Mouse (Mus musculus) thymus, adult 18-20 months (tissue): Measurements from ENCODE around the gene Ccnt1.
A peak's percentile ranks its signal among the peaks of the same experiment; 100 is the strongest.
"Not testable (repeated sequence)": the region's sequence is repeated elsewhere in the genome, so short reads cannot be mapped to it uniquely, and the experiment has no call there.

Experiments used
- DNase-seq, 2 experiments: peaks; one replicate each; pipeline ENCODE4 v3.0.0; 2022; ENCODE audit warnings: mixed read lengths in 2 of 2

Gene Ccnt1

GRCm38 (mm10) chr15:98595049-98595448 is 24.3 kb upstream of the Ccnt1 start:
- no peak for DNase-seq

- DNase-seq, result no peak
Measured at GRCm38 (mm10) chr15:98594193-98594592, 23.5 kb upstream of the Ccnt1 start.

GRCm38 (mm10) chr15:98591396-98591795 is 20.7 kb upstream of the Ccnt1 start:
- DNase-seq, result no peak

GRCm38 (mm10) chr15:98589640-98590336 is 19.1 kb upstream of the Ccnt1 start:
- peak; percentile 42 to 72 for DNase-seq

- no peak for DNase-seq
Measured at GRCm38 (mm10) chr15:98587751-98588150, 17.0 kb upstream of the Ccnt1 start.

GRCm38 (mm10) chr15:98586141-98586540 is 15.4 kb upstream of the Ccnt1 start:
- DNase-seq, result not testable (repeated sequence)

GRCm38 (mm10) chr15:98585421-98585820 is 14.7 kb upstream of the Ccnt1 start:
- no peak for DNase-seq

DNA sequence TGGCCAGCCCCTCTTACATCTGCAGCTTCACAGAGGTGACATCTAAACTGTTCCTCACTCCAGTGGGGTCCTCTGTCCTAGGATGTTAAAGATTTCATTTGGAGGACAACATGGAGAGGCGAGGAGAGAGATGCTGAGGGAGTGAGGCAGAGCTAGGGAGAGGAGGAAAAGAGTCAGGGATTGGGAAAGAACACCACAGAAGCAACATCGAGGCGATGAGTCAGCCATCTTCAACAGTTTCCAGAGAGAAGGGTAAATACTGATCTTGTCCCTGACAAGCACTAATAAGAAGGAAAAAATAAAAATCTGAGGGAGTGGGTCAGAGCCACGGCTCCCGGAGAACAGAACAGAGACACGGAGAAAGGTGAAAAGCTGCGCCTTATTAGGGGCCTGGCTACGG is 12.3 kb upstream of the Ccnt1 start:
- DNase-seq, result no peak

DNA sequence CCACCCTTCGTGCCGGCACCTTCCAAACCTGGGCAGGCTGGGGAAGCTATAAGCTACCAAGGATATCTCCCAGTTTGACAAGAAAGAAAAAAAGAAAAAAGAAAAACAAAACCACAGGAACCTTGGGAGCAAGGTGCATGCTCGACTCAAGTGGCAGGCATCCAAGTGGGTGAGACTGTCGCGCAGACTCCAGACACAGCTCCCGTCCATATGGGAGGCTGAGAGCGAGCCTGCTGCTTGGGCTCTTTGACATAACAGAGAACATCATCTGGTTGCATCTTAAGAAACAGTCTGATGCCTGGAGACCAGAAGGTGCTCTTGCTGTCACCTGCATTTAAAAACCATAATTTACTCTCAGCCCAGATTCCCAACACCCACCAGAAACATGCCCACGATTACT is 11.7 kb upstream of the Ccnt1 start:
- no peak for DNase-seq

DNA sequence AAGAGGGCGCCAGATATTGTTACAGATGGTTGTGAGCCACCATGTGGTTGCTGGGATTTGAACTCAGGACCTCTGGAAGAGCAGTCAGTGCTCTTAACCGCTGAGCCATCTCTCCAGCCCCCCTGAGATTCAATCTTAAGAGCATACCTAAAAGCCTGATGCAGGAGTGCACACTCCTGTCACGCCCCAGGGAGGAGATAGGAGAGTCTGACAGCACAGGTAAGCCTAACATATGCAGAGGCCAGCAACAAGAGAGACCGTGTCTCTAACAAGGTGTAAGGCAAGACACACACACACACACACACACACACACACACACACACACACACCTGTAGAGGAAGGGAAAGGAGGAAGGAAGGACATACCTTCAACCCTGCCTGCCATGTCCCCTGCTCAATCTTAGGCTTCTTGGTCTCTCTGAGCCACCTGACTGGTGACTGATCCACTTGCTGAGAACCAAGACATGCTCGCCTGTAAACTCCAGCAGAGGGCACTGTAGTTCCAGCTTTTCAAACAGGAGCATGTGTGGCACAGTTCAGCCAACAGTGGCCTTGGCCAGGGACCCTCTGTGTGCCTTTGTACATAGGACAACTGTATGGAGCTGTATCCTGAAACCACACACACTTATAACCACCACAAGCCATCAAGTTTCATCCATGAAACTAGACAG is 9.2 kb upstream of the Ccnt1 start:
- DNase-seq, result peak; percentile 51 to 70

DNA sequence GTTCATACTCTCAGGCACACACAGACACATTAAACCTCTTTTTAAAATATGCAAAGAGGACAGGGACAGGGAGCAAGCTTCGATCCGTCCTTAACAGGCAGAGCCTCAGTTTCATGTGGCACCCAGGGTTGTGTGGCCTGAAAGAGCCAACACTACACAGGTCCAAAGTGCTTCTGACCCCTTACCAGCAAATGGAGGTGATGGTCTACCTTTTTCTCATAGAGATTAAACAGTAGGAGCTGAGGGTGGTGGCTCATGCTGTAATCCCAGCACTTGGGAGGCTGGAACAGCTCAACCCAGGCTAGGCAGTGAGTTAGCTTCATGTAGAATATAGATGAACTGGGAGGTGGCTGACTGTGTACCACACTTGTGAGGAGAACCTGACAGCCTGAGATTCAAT is 8.6 kb upstream of the Ccnt1 start:
- no peak for DNase-seq

- no peak for DNase-seq
Measured at GRCm38 (mm10) chr15:98573293-98573692, 2.6 kb upstream of the Ccnt1 start.

- DNase-seq, result no peak
Measured at GRCm38 (mm10) chr15:98569795-98570365, 843 bp downstream of the Ccnt1 start.

DNA sequence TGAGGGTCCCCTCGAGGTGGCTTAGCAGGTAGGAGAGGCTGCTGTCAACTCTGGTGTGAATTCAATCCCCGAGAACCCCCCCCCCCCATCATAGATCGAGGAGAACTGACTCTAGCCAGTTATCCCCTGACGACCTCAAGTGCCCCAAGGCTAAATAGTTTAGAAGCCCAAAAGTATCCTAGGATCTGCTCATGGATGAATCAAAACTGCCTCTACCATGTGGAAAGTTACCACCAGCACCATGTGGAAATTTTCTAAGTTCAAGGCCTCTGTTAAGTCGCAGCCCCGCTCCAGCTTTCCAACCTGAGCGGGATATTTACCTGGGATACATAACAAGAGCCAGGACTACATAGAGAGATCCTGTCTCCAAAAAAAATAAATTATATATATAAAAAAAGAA is 1.5 kb downstream of the Ccnt1 start:
- no peak for DNase-seq

- DNase-seq, result no peak
Measured at GRCm38 (mm10) chr15:98568256-98569033, 2.3 kb downstream of the Ccnt1 start.

DNA sequence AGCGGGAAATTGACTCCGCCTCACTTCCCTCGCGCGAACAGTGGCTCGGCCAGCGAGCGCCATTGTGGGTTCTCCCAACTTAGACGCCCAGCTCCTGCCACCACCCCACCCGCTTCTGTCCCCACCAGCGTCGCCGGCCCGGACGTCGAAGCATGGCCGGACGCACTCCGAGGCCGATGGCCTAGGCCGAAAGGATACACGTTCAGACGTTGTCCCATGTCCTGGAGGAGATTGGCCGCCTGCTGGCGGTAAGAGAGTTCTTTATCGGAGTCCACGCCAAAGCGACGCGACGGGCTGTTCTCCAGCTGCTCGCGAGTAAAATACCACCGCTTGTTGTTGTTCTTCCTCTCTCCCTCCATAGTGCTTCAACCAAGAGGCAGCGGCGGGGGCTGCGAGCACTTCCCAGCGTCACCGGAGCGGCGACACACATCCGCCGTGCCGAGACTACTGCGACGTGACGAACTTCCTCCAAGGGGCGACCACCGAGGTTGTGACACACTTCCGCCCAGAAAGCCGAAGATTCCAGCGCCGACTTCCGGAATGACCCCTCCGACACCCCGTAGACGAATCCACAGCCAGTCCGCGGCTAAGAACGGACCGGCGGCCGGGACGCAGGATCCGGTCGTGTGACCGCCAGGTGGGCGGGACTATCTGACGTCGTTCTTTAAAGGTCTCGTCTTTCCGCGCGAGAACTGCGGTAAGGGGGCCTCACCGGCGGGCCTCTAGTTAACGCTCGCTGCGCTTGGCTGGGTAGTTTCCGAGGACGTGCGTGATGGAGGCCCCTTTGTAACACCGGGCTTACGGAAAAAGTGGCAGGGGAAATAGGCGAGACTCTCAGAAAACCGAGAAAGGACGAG is 3.2 kb downstream of the Ccnt1 start:
- peak; percentile 99 to 100 for DNase-seq

- no peak for DNase-seq
Measured at GRCm38 (mm10) chr15:98566973-98567277, 3.8 kb downstream of the Ccnt1 start.

- DNase-seq, result no peak
Measured at GRCm38 (mm10) chr15:98557186-98557585, 13.5 kb downstream of the Ccnt1 start.

GRCm38 (mm10) chr15:98555881-98556280 is 14.8 kb downstream of the Ccnt1 start:
- DNase-seq, result no peak

DNA sequence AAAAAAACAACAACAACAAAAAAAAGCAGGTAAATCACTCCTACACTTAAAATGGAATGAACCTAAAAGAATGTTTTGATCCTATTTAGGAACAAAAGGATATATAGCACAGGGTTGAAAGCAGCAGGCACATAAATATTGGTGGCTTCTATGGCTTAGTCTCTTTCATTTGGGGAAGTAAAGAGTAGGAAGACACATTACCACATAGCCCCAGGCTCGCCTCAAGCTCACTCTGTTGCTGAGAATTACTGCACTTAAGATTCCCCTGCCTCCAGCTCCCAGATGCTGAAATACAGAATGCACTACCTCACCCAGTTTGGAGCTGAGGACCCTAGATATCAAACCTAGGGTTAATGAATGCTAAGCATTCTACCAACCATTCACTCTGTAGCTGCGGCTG is 18.0 kb downstream of the Ccnt1 start:
- no peak for DNase-seq

- DNase-seq, result no peak
Measured at GRCm38 (mm10) chr15:98546843-98547242, 23.9 kb downstream of the Ccnt1 start.

DNA sequence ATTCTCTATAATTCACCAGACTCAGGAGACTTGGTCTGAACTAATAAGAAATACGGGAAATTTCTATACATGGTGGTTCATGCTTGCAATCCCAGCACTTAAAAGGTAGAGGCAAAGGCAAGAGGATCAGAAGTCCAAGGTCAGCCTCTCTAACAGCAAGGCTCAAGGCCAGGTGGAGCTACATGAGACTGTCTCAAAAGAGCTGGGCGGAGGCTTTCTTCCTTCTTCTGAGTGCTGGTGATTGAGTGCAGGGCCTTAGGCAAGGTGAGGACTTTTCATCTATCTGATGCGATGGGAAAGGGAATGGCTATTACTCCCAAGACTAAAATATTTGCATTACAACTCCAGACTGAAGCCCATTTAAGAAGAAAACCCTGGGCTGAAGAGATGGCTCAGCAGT is 25.6 kb downstream of the Ccnt1 start:
- DNase-seq, result no peak

- DNase-seq, result no peak
Measured at GRCm38 (mm10) chr15:98543341-98543740, 27.4 kb downstream of the Ccnt1 start.
